In genomic region chr12:95960505-95960871, GRCm38 (mm10) we compare ENCODE assay signal across 16 mouse cellular contexts.
DNase-seq lines count a peak whose midpoint lies in the region; ATAC-seq lines count a peak whose summit lies in the region.
"Had no signal": no experiment of that assay in that cellular context is flagged by ENCODE, and none has a peak within 500 bp of the region (broad histone marks: within the 10 kb centered on the region; RNA-seq: fewer than 3 reads in every experiment).

No protein-coding gene starts in this region.

- H3K4me3 ChIP-seq in midbrain, embryonic 11.5 days (ENCODE audit: low read depth, low read length) = no peak overlapping the region
- no peak overlapping the region for H3K4me3 ChIP-seq in midbrain, embryonic 16.5 days (ENCODE audit: low read depth, low read length)
- no peak overlapping the region for H3K4me3 ChIP-seq in embryonic facial prominence, embryonic 14.5 days (ENCODE audit: low read depth, low read length)
- H3K4me3 ChIP-seq: embryonic facial prominence, embryonic 12.5 days; megakaryocyte, embryonic 14.5 days; neural tube, embryonic 13.5 days had no signal

- no peak overlapping the region for H3K4me2 ChIP-seq in midbrain, embryonic 11.5 days
- no peak overlapping the region for H3K4me2 ChIP-seq in midbrain, embryonic 16.5 days (ENCODE audit: low read length)
- H3K4me2 ChIP-seq in embryonic facial prominence, embryonic 14.5 days (ENCODE audit: low read depth, low read length) = no peak overlapping the region
- H3K4me2 ChIP-seq: embryonic facial prominence, embryonic 12.5 days; neural tube, embryonic 13.5 days had no signal

- no peak overlapping the region for H3K9ac ChIP-seq in midbrain, embryonic 11.5 days (ENCODE audit: low read length)
- H3K9ac ChIP-seq in midbrain, embryonic 16.5 days (ENCODE audit: low read depth, low read length) = no peak overlapping the region
- no peak overlapping the region for H3K9ac ChIP-seq in embryonic facial prominence, embryonic 14.5 days (ENCODE audit: low read depth, low read length)
- H3K9ac ChIP-seq: embryonic facial prominence, embryonic 12.5 days; neural tube, embryonic 13.5 days had no signal

- 25% methylated on average over 3 of the region's 3 CpGs for WGBS in midbrain, embryonic 11.5 days
- 14% methylated on average over 3 of the region's 3 CpGs for WGBS in midbrain, embryonic 16.5 days
- WGBS in embryonic facial prominence, embryonic 14.5 days = 56% methylated on average over 3 of the region's 3 CpGs

- no peaks in the 10 kb centered on the region for H3K27me3 ChIP-seq in midbrain, embryonic 11.5 days (ENCODE audit: control insufficient read depth, insufficient read depth, low read length)
- H3K27me3 ChIP-seq in midbrain, embryonic 16.5 days (ENCODE audit: control insufficient read depth, insufficient read depth, low read depth, low read length) = no peaks in the 10 kb centered on the region
- no peaks in the 10 kb centered on the region for H3K27me3 ChIP-seq in embryonic facial prominence, embryonic 14.5 days (replicated peaks; ENCODE audit: control insufficient read depth, insufficient read depth, low read length)
- H3K27me3 ChIP-seq: embryonic facial prominence, embryonic 12.5 days; megakaryocyte, embryonic 14.5 days; neural tube, embryonic 13.5 days had no signal

- H3K27ac ChIP-seq in midbrain, embryonic 11.5 days (ENCODE audit: low read depth, low read length) = no peak overlapping the region
- no peak overlapping the region for H3K27ac ChIP-seq in midbrain, embryonic 16.5 days (ENCODE audit: low read length)
- H3K27ac ChIP-seq in embryonic facial prominence, embryonic 14.5 days (replicated peaks; ENCODE audit: low read depth, low read length) = no peak overlapping the region
- H3K27ac ChIP-seq: embryonic facial prominence, embryonic 12.5 days; neural tube, embryonic 13.5 days had no signal

- no peaks in the 10 kb centered on the region for H3K36me3 ChIP-seq in midbrain, embryonic 11.5 days (ENCODE audit: control insufficient read depth, insufficient read depth, low read length)
- no peaks in the 10 kb centered on the region for H3K36me3 ChIP-seq in midbrain, embryonic 16.5 days (ENCODE audit: control insufficient read depth, insufficient read depth, low read length)
- H3K36me3 ChIP-seq in embryonic facial prominence, embryonic 14.5 days (ENCODE audit: control insufficient read depth, insufficient read depth, low read length) = no peaks in the 10 kb centered on the region
- H3K36me3 ChIP-seq: embryonic facial prominence, embryonic 12.5 days; neural tube, embryonic 13.5 days had no signal

- intact Hi-C loops in heart, postnatal 14 days (cut with DNase I) = no loop called here

- H3K4me1 ChIP-seq in midbrain, embryonic 11.5 days (ENCODE audit: control insufficient read depth, insufficient read depth, low read length) = no peaks in the 10 kb centered on the region
- H3K4me1 ChIP-seq in midbrain, embryonic 16.5 days (ENCODE audit: control insufficient read depth, insufficient read depth, low read length) = no peaks in the 10 kb centered on the region
- no peaks in the 10 kb centered on the region for H3K4me1 ChIP-seq in embryonic facial prominence, embryonic 14.5 days (ENCODE audit: control insufficient read depth, insufficient read depth, low read length)
- H3K4me1 ChIP-seq: embryonic facial prominence, embryonic 12.5 days; megakaryocyte, embryonic 14.5 days; neural tube, embryonic 13.5 days had no signal

- H3K9me3 ChIP-seq in midbrain, embryonic 11.5 days (ENCODE audit: control insufficient read depth, low read length) = no peaks in the 10 kb centered on the region
- no peaks in the 10 kb centered on the region for H3K9me3 ChIP-seq in midbrain, embryonic 16.5 days (replicated peaks; ENCODE audit: control insufficient read depth, low read length, poor library complexity, severe bottlenecking)
- H3K9me3 ChIP-seq in embryonic facial prominence, embryonic 14.5 days (ENCODE audit: control insufficient read depth, low read length) = no peaks in the 10 kb centered on the region
- H3K9me3 ChIP-seq: embryonic facial prominence, embryonic 12.5 days; megakaryocyte, embryonic 14.5 days; neural tube, embryonic 13.5 days had no signal

- ATAC-seq in frontal cortex, adult (ENCODE audit: low TSS enrichment) = peak; percentile 52; the same call in 1 of the 2 replicates
- ATAC-seq in midbrain, embryonic 11.5 days (ENCODE audit: low FRiP score) = peak; percentile 27; the same call in 1 of the 2 replicates
- no peak for ATAC-seq in midbrain, embryonic 16.5 days
- ATAC-seq in embryonic facial prominence, embryonic 14.5 days (ENCODE audit: low read depth) = no peak
- ATAC-seq: intestine, postnatal 0 days had no signal

- DNase-seq in frontal cortex, postnatal 10 days (ENCODE audit: low spot score in 2 of 2) = no peak
- no peak for DNase-seq in midbrain, embryonic 11.5 days (ENCODE audit: low spot score, missing footprints)
- DNase-seq in embryonic facial prominence, embryonic 14.5 days (ENCODE audit: low spot score) = peak; percentile 33
- DNase-seq in layer of hippocampus, adult 9-11 months = peak; percentile 25
- DNase-seq in heart, postnatal 14 days = no peak
- DNase-seq in thymus, postnatal 14 days = no peak
- DNase-seq: B cell, adult 2 months; gastrocnemius, postnatal 14 days; lung, adult 2 months; right cerebral cortex, postnatal 14 days had no signal

Comparison
In these comparisons a context has a peak if more than half of its experiments do, and no peak if none do; other contexts are left out.
1. ATAC-seq: peak in frontal cortex, adult (single experiment) and midbrain, embryonic 11.5 days (single experiment); none in midbrain, embryonic 16.5 days (single experiment) and embryonic facial prominence, embryonic 14.5 days (single experiment).
2. DNase-seq: peak in embryonic facial prominence, embryonic 14.5 days (single experiment) and layer of hippocampus, adult 9-11 months (single experiment); none in frontal cortex, postnatal 10 days (0 of 2), midbrain, embryonic 11.5 days (single experiment), heart, postnatal 14 days (0 of 2) and thymus, postnatal 14 days (single experiment).